Mouse (Mus musculus): ENCODE measurements around the gene Nt5c2. TPM values are rescaled to one million over a fixed set of nuclear protein-coding genes. Genes with fewer than 3 reads are reported as not detected.

Gene Nt5c2
- polyA plus RNA-seq, 1 experiment = 76.9 TPM

GRCm38 (mm10) chr19:46934025-46934424, 80.9 kb downstream of the Nt5c2 start:
- no peak overlapping the region for H3K4me3 ChIP-seq (ENCODE audit: low read depth, low read length)
- TF ChIP-seq POLR2A (IDR thresholded peaks at IDR 0.05; ENCODE audit: insufficient read depth, low read length) (no peak), CTCF (IDR thresholded peaks at IDR 0.05; ENCODE audit: low read depth, low read length) (no peak), EP300 (IDR thresholded peaks at IDR 0.05; ENCODE audit: insufficient read depth, low read depth, low read length) (no peak)
- no peaks in the 10 kb centered on the region for H3K36me3 ChIP-seq (ENCODE audit: control insufficient read depth, insufficient read depth, low read length, poor library complexity, severe bottlenecking)
- H3K9ac ChIP-seq (ENCODE audit: low read depth, poor library complexity, severe bottlenecking) = no peak overlapping the region
- H3K27ac ChIP-seq (ENCODE audit: insufficient read depth, low read length) = no peak overlapping the region
- no peaks in the 10 kb centered on the region for H3K9me3 ChIP-seq (replicated peaks; ENCODE audit: control insufficient read depth, insufficient read depth, low read length, poor library complexity, severe bottlenecking)
- H3K27me3 ChIP-seq (ENCODE audit: control insufficient read depth, insufficient read depth, low read length, poor library complexity, severe bottlenecking) = no peaks in the 10 kb centered on the region
- H3K4me1 ChIP-seq (ENCODE audit: control insufficient read depth, insufficient read depth, low read length) = no peaks in the 10 kb centered on the region

DNA sequence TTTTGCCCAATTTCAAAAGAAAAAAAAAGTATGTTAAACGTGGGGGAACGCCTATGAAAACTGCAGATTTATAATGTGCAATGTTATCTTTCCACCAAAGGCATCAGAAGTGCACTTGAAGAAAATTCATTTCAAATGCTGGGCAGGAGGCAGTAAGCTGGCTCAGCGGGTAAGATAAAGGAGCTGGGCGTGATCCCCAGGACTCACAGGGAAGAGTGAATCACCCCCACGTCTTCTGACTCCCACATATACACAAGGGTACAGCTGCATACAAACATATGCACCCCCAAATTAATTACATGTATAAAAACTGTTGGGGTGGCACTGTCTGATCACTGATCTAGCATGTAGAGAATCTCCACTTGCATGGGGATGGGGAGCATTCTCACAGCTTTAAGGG, 82.3 kb downstream of the Nt5c2 start:
- H3K9ac ChIP-seq (ENCODE audit: low read depth, poor library complexity, severe bottlenecking) = no peak overlapping the region
- no peak overlapping the region for H3K4me3 ChIP-seq (ENCODE audit: low read depth, low read length)

GRCm38 (mm10) chr19:46930026-46930425, 84.9 kb downstream of the Nt5c2 start:
- H3K27me3 ChIP-seq (ENCODE audit: control insufficient read depth, insufficient read depth, low read length, poor library complexity, severe bottlenecking) = no peaks in the 10 kb centered on the region
- no peaks in the 10 kb centered on the region for H3K9me3 ChIP-seq (replicated peaks; ENCODE audit: control insufficient read depth, insufficient read depth, low read length, poor library complexity, severe bottlenecking)
- no peaks in the 10 kb centered on the region for H3K36me3 ChIP-seq (ENCODE audit: control insufficient read depth, insufficient read depth, low read length, poor library complexity, severe bottlenecking)
- no peak for TF ChIP-seq CTCF (IDR thresholded peaks at IDR 0.05; ENCODE audit: low read depth, low read length)
- TF ChIP-seq EP300 (IDR thresholded peaks at IDR 0.05; ENCODE audit: insufficient read depth, low read depth, low read length) = no peak
- TF ChIP-seq POLR2A (IDR thresholded peaks at IDR 0.05; ENCODE audit: insufficient read depth, low read length) = no peak
- no peak overlapping the region for H3K27ac ChIP-seq (ENCODE audit: insufficient read depth, low read length)
- H3K4me1 ChIP-seq (ENCODE audit: control insufficient read depth, insufficient read depth, low read length) = no peaks in the 10 kb centered on the region
- no peak overlapping the region for H3K9ac ChIP-seq (ENCODE audit: low read depth, poor library complexity, severe bottlenecking)
- H3K4me3 ChIP-seq (ENCODE audit: low read depth, low read length) = no peak overlapping the region

More for the DNA sequence above, 82.3 kb downstream of the Nt5c2 start:
- Histone ChIP-seq H3K36me3 (ENCODE audit: control insufficient read depth, insufficient read depth, low read length, poor library complexity, severe bottlenecking) (no peaks in the 10 kb centered on the region), H3K4me1 (ENCODE audit: control insufficient read depth, insufficient read depth, low read length) (no peaks in the 10 kb centered on the region), H3K27me3 (ENCODE audit: control insufficient read depth, insufficient read depth, low read length, poor library complexity, severe bottlenecking) (no peaks in the 10 kb centered on the region), H3K27ac (ENCODE audit: insufficient read depth, low read length) (no peak overlapping the region), H3K9me3 (replicated peaks; ENCODE audit: control insufficient read depth, insufficient read depth, low read length, poor library complexity, severe bottlenecking) (no peaks in the 10 kb centered on the region)
- TF ChIP-seq CTCF (IDR thresholded peaks at IDR 0.05; ENCODE audit: low read depth, low read length) (no peak), POLR2A (IDR thresholded peaks at IDR 0.05; ENCODE audit: insufficient read depth, low read length) (no peak), EP300 (IDR thresholded peaks at IDR 0.05; ENCODE audit: insufficient read depth, low read depth, low read length) (no peak)

DNA sequence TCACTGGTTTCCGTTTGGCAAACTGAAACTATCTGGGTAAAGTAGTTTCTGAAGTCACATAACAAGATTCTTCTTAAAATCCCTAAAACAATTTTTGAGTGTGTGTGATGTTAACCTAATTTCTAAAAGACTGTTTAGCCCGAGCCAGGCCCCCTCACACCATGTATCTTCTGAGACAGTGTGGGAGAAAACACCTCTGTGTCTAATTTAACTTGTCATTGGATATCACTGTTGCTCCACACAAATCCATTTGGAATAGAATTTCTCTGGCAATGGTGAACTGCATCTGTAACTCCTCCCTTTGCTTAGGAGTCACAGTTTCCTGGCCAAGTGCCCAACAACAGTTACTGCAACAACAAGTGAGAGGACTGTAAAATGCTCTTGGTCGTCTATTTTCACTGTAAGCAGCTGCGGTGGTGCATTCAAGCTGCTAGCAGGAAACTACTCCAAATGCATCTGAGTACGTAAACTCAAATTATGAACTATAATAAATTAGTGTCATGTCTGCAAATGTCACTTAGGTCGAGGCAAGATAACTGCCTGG, 85.8 kb downstream of the Nt5c2 start:
- H3K4me1 ChIP-seq (ENCODE audit: control insufficient read depth, insufficient read depth, low read length) = no peaks in the 10 kb centered on the region
- no peak overlapping the region for H3K4me3 ChIP-seq (ENCODE audit: low read depth, low read length)
- H3K9me3 ChIP-seq (replicated peaks; ENCODE audit: control insufficient read depth, insufficient read depth, low read length, poor library complexity, severe bottlenecking) = no peaks in the 10 kb centered on the region
- no peaks in the 10 kb centered on the region for H3K27me3 ChIP-seq (ENCODE audit: control insufficient read depth, insufficient read depth, low read length, poor library complexity, severe bottlenecking)
- no peak overlapping the region for H3K9ac ChIP-seq (ENCODE audit: low read depth, poor library complexity, severe bottlenecking)
- no peaks in the 10 kb centered on the region for H3K36me3 ChIP-seq (ENCODE audit: control insufficient read depth, insufficient read depth, low read length, poor library complexity, severe bottlenecking)
- H3K27ac ChIP-seq (ENCODE audit: insufficient read depth, low read length) = no peak overlapping the region
- no peak for TF ChIP-seq CTCF (IDR thresholded peaks at IDR 0.05; ENCODE audit: low read depth, low read length)
- no peak for TF ChIP-seq EP300 (IDR thresholded peaks at IDR 0.05; ENCODE audit: insufficient read depth, low read depth, low read length)
- no peak for TF ChIP-seq POLR2A (IDR thresholded peaks at IDR 0.05; ENCODE audit: insufficient read depth, low read length)

GRCm38 (mm10) chr19:46928136-46928535, 86.8 kb downstream of the Nt5c2 start:
- Histone ChIP-seq H3K4me3 (ENCODE audit: low read depth, low read length) (no peak overlapping the region), H3K4me1 (ENCODE audit: control insufficient read depth, insufficient read depth, low read length) (no peaks in the 10 kb centered on the region), H3K9ac (ENCODE audit: low read depth, poor library complexity, severe bottlenecking) (no peak overlapping the region), H3K27ac (ENCODE audit: insufficient read depth, low read length) (no peak overlapping the region), H3K36me3 (ENCODE audit: control insufficient read depth, insufficient read depth, low read length, poor library complexity, severe bottlenecking) (no peaks in the 10 kb centered on the region; the same call in 1 of the 2 replicates), H3K9me3 (replicated peaks; ENCODE audit: control insufficient read depth, insufficient read depth, low read length, poor library complexity, severe bottlenecking) (no peaks in the 10 kb centered on the region), H3K27me3 (ENCODE audit: control insufficient read depth, insufficient read depth, low read length, poor library complexity, severe bottlenecking) (no peaks in the 10 kb centered on the region)
- TF ChIP-seq POLR2A (IDR thresholded peaks at IDR 0.05; ENCODE audit: insufficient read depth, low read length) (no peak), EP300 (IDR thresholded peaks at IDR 0.05; ENCODE audit: insufficient read depth, low read depth, low read length) (no peak), CTCF (IDR thresholded peaks at IDR 0.05; ENCODE audit: low read depth, low read length) (no peak)

DNA sequence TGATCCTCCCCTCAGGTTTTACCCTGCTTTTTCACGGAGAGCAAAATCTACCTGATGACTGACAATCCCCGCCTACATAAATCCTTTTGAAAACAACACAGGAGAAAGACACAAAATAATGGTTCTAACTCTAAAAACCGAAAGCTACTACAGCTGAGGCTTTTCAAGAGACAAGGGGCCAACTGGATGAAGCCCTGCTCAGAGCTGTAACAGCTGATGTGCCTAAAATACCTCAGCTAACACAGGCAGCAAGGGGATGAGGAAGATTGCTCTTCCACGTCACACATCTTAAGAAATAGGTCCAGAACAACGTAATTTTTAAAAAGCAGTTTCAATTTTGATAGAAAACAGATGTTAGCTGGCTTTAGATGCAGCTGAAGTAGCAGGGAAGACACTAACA, 88.0 kb downstream of the Nt5c2 start:
- TF ChIP-seq POLR2A (IDR thresholded peaks at IDR 0.05; ENCODE audit: insufficient read depth, low read length) (no peak), CTCF (IDR thresholded peaks at IDR 0.05; ENCODE audit: low read depth, low read length) (no peak), EP300 (IDR thresholded peaks at IDR 0.05; ENCODE audit: insufficient read depth, low read depth, low read length) (no peak)
- H3K9ac ChIP-seq (ENCODE audit: low read depth, poor library complexity, severe bottlenecking) = no peak overlapping the region
- no peaks in the 10 kb centered on the region for H3K4me1 ChIP-seq (ENCODE audit: control insufficient read depth, insufficient read depth, low read length)

More for the DNA sequence above, 88.0 kb downstream of the Nt5c2 start:
- Histone ChIP-seq H3K27ac (ENCODE audit: insufficient read depth, low read length) (no peak overlapping the region), H3K36me3 (ENCODE audit: control insufficient read depth, insufficient read depth, low read length, poor library complexity, severe bottlenecking) (no peaks in the 10 kb centered on the region; the same call in 1 of the 2 replicates), H3K4me3 (ENCODE audit: low read depth, low read length) (no peak overlapping the region), H3K27me3 (ENCODE audit: control insufficient read depth, insufficient read depth, low read length, poor library complexity, severe bottlenecking) (no peaks in the 10 kb centered on the region), H3K9me3 (replicated peaks; ENCODE audit: control insufficient read depth, insufficient read depth, low read length, poor library complexity, severe bottlenecking) (no peaks in the 10 kb centered on the region)

Measured in ES-Bruce4 (cell line).